Comparison of ENCODE assay signal across 8 mouse cellular contexts in genomic region chr7:121077829-121078228, GRCm38 (mm10). TPM values are rescaled to one million over a fixed set of nuclear protein-coding genes. Genes with fewer than 3 reads are reported as not detected.
DNase-seq lines count a peak whose midpoint lies in the region; ATAC-seq and TF ChIP-seq lines count a peak whose summit lies in the region.

No protein-coding gene starts in this region.

- no peak overlapping the region for H3K4me3 ChIP-seq in testis, adult 2 months (ENCODE audit: control insufficient read depth, low read depth, low read length)
- H3K4me3 ChIP-seq in hindbrain, postnatal 0 days (ENCODE audit: low read length) = no peak overlapping the region
- no peak overlapping the region for H3K4me3 ChIP-seq in midbrain, embryonic 10.5 days

- no peak overlapping the region for H3K4me2 ChIP-seq in hindbrain, postnatal 0 days (ENCODE audit: low read depth, low read length)

- no peaks in the 10 kb centered on the region for H3K36me3 ChIP-seq in testis, adult 2 months (ENCODE audit: control insufficient read depth, insufficient read depth, low read length)
- peaks cover 4% of the 10 kb centered on the region; the same call in 1 of the 2 replicates for H3K36me3 ChIP-seq in hindbrain, postnatal 0 days (ENCODE audit: insufficient read depth, low read length)
- peaks cover 62% of the 10 kb centered on the region for H3K36me3 ChIP-seq in midbrain, embryonic 10.5 days

- H3K9ac ChIP-seq in hindbrain, postnatal 0 days (replicated peaks; ENCODE audit: low read length) = no peak overlapping the region

- WGBS in hindbrain, postnatal 0 days = 14% methylated on average over 5 of the region's 5 CpGs
- 32% methylated on average over 5 of the region's 5 CpGs for WGBS in midbrain, embryonic 10.5 days

- no peak for DNase-seq in testis, postnatal 14 days (ENCODE audit: low spot score)
- DNase-seq in cerebellum, adult 9-10 months = peak; percentile 73
- DNase-seq in forelimb bud, embryonic 11.5 days (ENCODE audit: low read depth, low spot score) = peak; percentile 65
- peak; percentile 91 for DNase-seq in hindbrain, postnatal 0 days (ENCODE audit: low spot score)
- DNase-seq in left cerebral cortex, adult 11 months (ENCODE audit: low spot score) = peak; percentile 65
- peak; percentile 38 for DNase-seq in midbrain, embryonic 10.5 days (ENCODE audit: low spot score)
- DNase-seq in skeletal muscle tissue, adult 2 months (ENCODE audit: low read depth, low spot score) = peak; percentile 45

- TF ChIP-seq POLR2A in testis, adult 2 months (IDR thresholded peaks at IDR 0.05; ENCODE audit: control insufficient read depth, low read depth, low read length) = no peak

- 0 out of 2 replicates have a peak, but pooled peaks have one; percentile 10 for TF ChIP-seq CTCF in testis, adult 2 months (IDR thresholded peaks at IDR 0.05; ENCODE audit: control insufficient read depth, insufficient read depth, insufficient replicate concordance, low read depth, low read length)
- TF ChIP-seq CTCF in hindbrain, postnatal 0 days (IDR thresholded peaks at IDR 0.05; ENCODE audit: low read depth) = peak; percentile 91

- H3K27me3 ChIP-seq in testis, adult 2 months (ENCODE audit: control insufficient read depth, insufficient read depth, low read length) = no peaks in the 10 kb centered on the region
- H3K27me3 ChIP-seq in hindbrain, postnatal 0 days (ENCODE audit: insufficient read depth, low read length) = no peaks in the 10 kb centered on the region
- H3K27me3 ChIP-seq in midbrain, embryonic 10.5 days (ENCODE audit: low read depth, poor library complexity, severe bottlenecking) = no peaks in the 10 kb centered on the region

- no peaks in the 10 kb centered on the region for H3K4me1 ChIP-seq in testis, adult 2 months (ENCODE audit: control insufficient read depth, insufficient read depth, low read length)
- no peaks in the 10 kb centered on the region for H3K4me1 ChIP-seq in hindbrain, postnatal 0 days (ENCODE audit: insufficient read depth, low read length)
- H3K4me1 ChIP-seq in midbrain, embryonic 10.5 days = peaks cover 2% of the 10 kb centered on the region; the same call in 1 of the 2 replicates

- no peak overlapping the region for H3K27ac ChIP-seq in testis, adult 2 months (ENCODE audit: control insufficient read depth, insufficient read depth, low read depth, low read length)
- no peak overlapping the region for H3K27ac ChIP-seq in hindbrain, postnatal 0 days
- H3K27ac ChIP-seq in midbrain, embryonic 10.5 days (replicated peaks) = no peak overlapping the region

- no peaks in the 10 kb centered on the region for H3K9me3 ChIP-seq in hindbrain, postnatal 0 days (ENCODE audit: low read length)
- H3K9me3 ChIP-seq in midbrain, embryonic 10.5 days (replicated peaks) = no peaks in the 10 kb centered on the region

- ATAC-seq in hindbrain, postnatal 0 days = peak; percentile 85

RNA-seq across cellular contexts. Expression of gene Igsf6, which starts 3.5 kb away (rescaled TPM):
- polyA plus RNA-seq in testis, adult 2 months (2012; rRNA removed) = 0.06 and 0.13 TPM in 2 replicates
- total RNA-seq in hindbrain, postnatal 0 days (2014; rRNA removed) = 0.11 TPM in 1 of 2 replicates, not detected in the other
- 0.86 and 0.88 TPM in 2 replicates for polyA plus RNA-seq in hindbrain, postnatal 0 days (2015; fragmentation: Nextera tagmentation; extraction: Ambion mirVana)
- polyA plus RNA-seq in midbrain, embryonic 10.5 days (2016; fragmentation: Nextera tagmentation; extraction: Ambion mirVana) = 0.88 and 1.2 TPM in 2 replicates

RNA-seq across cellular contexts. Expression of gene Otoa, which starts 3.6 kb away (rescaled TPM):
- 0.23 and 0.32 TPM in 2 replicates for polyA plus RNA-seq in testis, adult 2 months (2012; rRNA removed)
- total RNA-seq in hindbrain, postnatal 0 days (2014; rRNA removed) = 0.73 and 1.0 TPM in 2 replicates
- polyA plus RNA-seq in hindbrain, postnatal 0 days (2015; fragmentation: Nextera tagmentation; extraction: Ambion mirVana) = 0.11 and 0.24 TPM in 2 replicates
- 0.05 and 0.09 TPM in 2 replicates for polyA plus RNA-seq in midbrain, embryonic 10.5 days (2016; fragmentation: Nextera tagmentation; extraction: Ambion mirVana)

RNA-seq across cellular contexts. Expression of gene Mettl9, which starts 43.6 kb away (rescaled TPM):
- polyA plus RNA-seq in testis, adult 2 months (2012; rRNA removed) = 9.1 and 9.8 TPM in 2 replicates
- 53.4 and 62.1 TPM in 2 replicates for total RNA-seq in hindbrain, postnatal 0 days (2014; rRNA removed)
- 153 and 155 TPM in 2 replicates for polyA plus RNA-seq in hindbrain, postnatal 0 days (2015; fragmentation: Nextera tagmentation; extraction: Ambion mirVana)
- 205 and 210 TPM in 2 replicates for polyA plus RNA-seq in midbrain, embryonic 10.5 days (2016; fragmentation: Nextera tagmentation; extraction: Ambion mirVana)

Comparison
In these comparisons a context has a peak if more than half of its experiments do, and no peak if none do; other contexts are left out.
1. RNA of gene Mettl9, which starts 43.6 kb away (polyA plus RNA-seq): 205 to 210 TPM in midbrain, embryonic 10.5 days and 153 to 155 TPM in hindbrain, postnatal 0 days; 9.1 to 9.8 TPM in testis, adult 2 months; every median in the first group is over 10 times any median in the second.